Mouse (Mus musculus): Measurements from ENCODE around the gene Hgfac.

DNA sequence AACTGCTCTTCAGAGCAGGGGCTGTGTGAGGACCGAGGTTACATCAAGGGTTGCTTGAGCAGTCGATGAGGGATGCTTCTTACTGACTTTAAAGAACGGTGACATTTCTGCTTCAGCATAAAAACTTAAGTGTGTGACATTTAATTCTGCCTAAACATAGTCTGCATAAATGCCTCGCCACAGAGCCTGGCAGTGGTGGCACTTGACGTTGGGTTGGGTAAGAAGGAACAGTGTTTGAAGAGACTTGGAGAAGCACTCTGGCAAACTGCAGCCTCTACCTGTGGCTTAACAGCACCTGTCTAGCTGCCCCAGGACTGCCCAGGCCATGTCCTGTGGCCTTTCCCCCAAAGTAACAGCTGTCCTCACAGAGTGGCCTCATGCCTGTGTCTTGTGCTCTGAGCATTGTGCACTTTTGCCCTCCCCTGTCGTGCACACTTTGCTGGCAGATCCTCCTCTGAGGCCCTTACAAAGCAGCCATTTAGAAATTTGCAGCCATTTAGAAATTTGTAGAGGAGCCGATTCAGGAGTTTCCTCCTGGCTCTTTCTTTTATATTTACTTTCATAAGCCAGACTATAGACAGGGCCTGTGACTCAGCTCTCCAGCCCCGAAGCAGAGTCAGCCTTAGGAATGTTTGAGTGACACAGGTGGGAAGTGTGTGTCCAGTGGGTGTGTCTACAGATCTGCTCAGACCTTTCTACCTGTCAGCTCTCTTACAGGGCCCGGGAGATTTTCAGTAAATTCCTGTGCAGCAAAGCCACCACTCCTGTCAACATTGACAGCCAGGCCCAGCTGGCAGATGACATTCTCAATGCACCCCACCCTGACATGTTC is 20.7 kb upstream of the Hgfac start:
- TF ChIP-seq POLR2A (IDR thresholded peaks at IDR 0.05; ENCODE audit: low read depth, low read length) (no peak), CTCF (conservative IDR thresholded peaks at IDR 0.05; ENCODE audit: insufficient read depth, insufficient read length, low read depth, low read length) (no peak)

All from kidney, adult 2 months (tissue).